Mouse (Mus musculus) liver (tissue): ENCODE measurements at regions not wholly inside any gene's neighbourhood (a gene's known extent, or its start where the extent isn't known, plus 50 kb on each side); places are given as distances from the start of the nearest gene placed in this dataset.

Experiments
- DNase-seq: peaks from one replicate; pipeline ENCODE4 v3.0.0-alpha.2; 2020; ENCODE audit warnings: mixed read lengths

DNA sequence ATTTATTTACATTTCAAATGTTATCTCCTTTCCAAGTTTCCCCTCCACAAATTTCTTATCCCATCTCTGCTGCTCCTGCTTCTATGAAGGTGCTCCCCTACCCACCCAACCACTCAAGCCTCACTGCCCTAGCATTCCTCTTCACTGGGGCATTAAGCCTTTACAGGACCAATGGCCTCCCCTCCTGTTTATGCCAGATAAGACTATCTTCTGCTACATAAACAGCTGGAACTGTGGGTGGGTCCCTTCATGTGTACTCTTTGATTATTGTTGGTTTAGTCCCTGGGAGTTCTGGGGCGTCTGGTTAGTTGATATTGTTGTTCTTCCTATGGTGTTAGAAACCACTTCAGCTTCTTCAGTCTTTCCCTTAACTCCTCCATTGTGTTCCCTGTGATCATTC lies 1164.1 kb upstream of the Got2 start:
- peak; percentile 3 for DNase-seq

- DNase-seq: no peak
Measured at GRCm38 (mm10) chr8:97039778-97040177, 1151.4 kb upstream of the Got2 start.

- no peak for DNase-seq
Measured at GRCm38 (mm10) chr8:97038854-97039253, 1150.5 kb upstream of the Got2 start.

GRCm38 (mm10) chr8:97032188-97032587 lies 1143.8 kb upstream of the Got2 start:
- DNase-seq: no peak

DNA sequence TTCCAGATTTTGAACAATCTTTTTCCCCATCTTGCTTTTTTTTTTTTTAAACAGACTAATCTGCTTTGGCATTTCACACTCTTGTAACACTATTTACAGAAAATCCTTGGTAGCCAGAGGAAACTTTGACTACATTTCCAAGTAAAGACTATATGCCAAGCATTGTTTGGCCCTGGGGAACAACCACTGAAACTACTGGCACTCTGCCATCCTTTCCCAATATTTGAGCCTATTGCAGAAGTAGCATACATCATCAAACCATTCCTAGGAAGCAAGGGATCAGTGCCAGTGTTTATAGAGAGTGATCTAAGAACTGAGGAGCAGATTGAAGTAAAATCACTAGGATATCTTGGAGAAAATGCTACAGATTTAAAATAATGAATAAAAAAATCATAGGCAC lies 1127.2 kb upstream of the Got2 start:
- DNase-seq: no peak

GRCm38 (mm10) chr8:97004131-97004530 lies 1115.8 kb upstream of the Got2 start:
- no peak for DNase-seq

- no peak for DNase-seq
Measured at GRCm38 (mm10) chr8:96983103-96983502, 1094.8 kb upstream of the Got2 start.
